Mouse (Mus musculus) MEL (cell line): ENCODE data around the gene Pde11a. TPM values are rescaled to one million over a fixed set of nuclear protein-coding genes. Genes with fewer than 3 reads are reported as not detected.
"Not testable (repeated sequence)": the region's sequence is repeated elsewhere in the genome, so short reads cannot be mapped to it uniquely, and the experiment has no call there.

ENCODE experiments used
- DNase-seq: peaks from one replicate; pipeline ENCODE4 v3.0.0; 2011; ENCODE audit warnings: low read depth, low spot score
- H3K27ac ChIP-seq: 2 replicates; pipeline ENCODE4 v1.5.1; 2012; ENCODE audit warnings: low read depth, mild to moderate bottlenecking, control low read depth, low read length, moderate library complexity; ENCODE audit not compliant: control insufficient read depth
- H3K27me3 ChIP-seq, 2 experiments: fragments of 150-350 bp in 1 of 2; sonication (generic) in 1 of 2; 2 replicates each; pipeline ENCODE4 v1.6.1; 2012; ENCODE audit warnings: low read length in 2 of 2, mild to moderate bottlenecking in 2 of 2, improper control_type of control experiment in 1 of 2, moderate library complexity in 1 of 2; ENCODE audit not compliant: insufficient read depth in 2 of 2, control insufficient read depth in 1 of 2
- H3K36me3 ChIP-seq, 2 experiments: 2 replicates each; pipeline ENCODE4 v1.6.1; 2012 to 2014; ENCODE audit warnings: low read length in 2 of 2, improper control_type of control experiment in 1 of 2, inconsistent platforms in 1 of 2, mild to moderate bottlenecking in 1 of 2; ENCODE audit not compliant: insufficient read depth in 2 of 2, control insufficient read depth in 1 of 2
- H3K4me1 ChIP-seq, 2 experiments: fragments of 150-350 bp in 1 of 2; sonication (generic) in 1 of 2; 2 replicates each; pipeline ENCODE4 v1.6.1; 2012; ENCODE audit warnings: low read length in 2 of 2, improper control_type of control experiment in 1 of 2, mild to moderate bottlenecking in 1 of 2; ENCODE audit not compliant: insufficient read depth in 2 of 2, control insufficient read depth in 1 of 2
- H3K4me3 ChIP-seq, 2 experiments: fragments of 150-350 bp in 1 of 2; sonication (generic) in 1 of 2; 2 replicates each; pipeline ENCODE4 v1.5.1; 2012; ENCODE audit warnings: low read depth in 2 of 2, low read length in 2 of 2, mild to moderate bottlenecking in 2 of 2, moderate library complexity in 2 of 2, control low read depth in 1 of 2, improper control_type of control experiment in 1 of 2; ENCODE audit not compliant: control insufficient read depth in 1 of 2, insufficient read depth in 1 of 2
- H3K79me2 ChIP-seq: 2 replicates; pipeline ENCODE4 v1.6.1; 2012; ENCODE audit warnings: mild to moderate bottlenecking, low read length, moderate library complexity; ENCODE audit not compliant: control insufficient read depth, poor library complexity, insufficient read depth
- H3K9ac ChIP-seq: 2 replicates; pipeline ENCODE4 v1.6.1; 2012; ENCODE audit warnings: low read depth, mild to moderate bottlenecking, control low read depth, low read length, moderate library complexity; ENCODE audit not compliant: control insufficient read depth, poor library complexity, severe bottlenecking
- H3K9me3 ChIP-seq: fragments of 150-350 bp; sonication (generic); replicated peaks from 2 replicates; pipeline ENCODE4 v1.6.1; 2012; ENCODE audit warnings: mild to moderate bottlenecking, low read length, improper control_type of control experiment, moderate library complexity; ENCODE audit not compliant: insufficient read depth
- BHLHE40 ChIP-seq: IDR thresholded peaks from 2 replicates; pipeline ENCODE4 v1.6.1; 2012; ENCODE audit warnings: low read depth, mild to moderate bottlenecking, inconsistent platforms, low read length, improper control_type of control experiment, borderline replicate concordance
- EP300 ChIP-seq, 2 experiments: IDR thresholded peaks; 2 replicates each; pipeline ENCODE4 v1.6.1; 2011; ENCODE audit warnings: improper control_type of control experiment in 2 of 2, low read length in 2 of 2, low read depth in 1 of 2, mild to moderate bottlenecking in 1 of 2
- GABPA ChIP-seq: IDR thresholded peaks from 2 replicates; pipeline ENCODE4 v1.6.1; 2012; ENCODE audit warnings: low read depth, mild to moderate bottlenecking, inconsistent platforms, low read length, improper control_type of control experiment, moderate library complexity
- HCFC1 ChIP-seq: IDR thresholded peaks from 2 replicates; pipeline ENCODE4 v1.6.1; 2012; ENCODE audit warnings: low read depth, mild to moderate bottlenecking, inconsistent platforms, low read length, improper control_type of control experiment, moderate library complexity
- JUND ChIP-seq: IDR thresholded peaks from 2 replicates; pipeline ENCODE4 v1.6.1; 2011; ENCODE audit warnings: low read depth, mild to moderate bottlenecking, improper control_type of control experiment, low read length
- KAT2A ChIP-seq: conservative IDR thresholded peaks from 2 replicates; pipeline ENCODE4 v1.6.1; 2012; ENCODE audit warnings: low read depth, low read length, improper control_type of control experiment, inconsistent platforms
- MAFK ChIP-seq: IDR thresholded peaks from 2 replicates; pipeline ENCODE4 v1.6.1; 2011; ENCODE audit warnings: low read depth, mild to moderate bottlenecking, low read length, improper control_type of control experiment, borderline replicate concordance
- MAZ ChIP-seq: IDR thresholded peaks from 2 replicates; pipeline ENCODE4 v1.6.1; 2012; ENCODE audit warnings: low read depth, mild to moderate bottlenecking, inconsistent platforms, low read length, improper control_type of control experiment
- MXI1 ChIP-seq: IDR thresholded peaks from 2 replicates; pipeline ENCODE4 v1.6.1; 2011; ENCODE audit warnings: mild to moderate bottlenecking, low read depth, low read length, improper control_type of control experiment
- SIN3A ChIP-seq: IDR thresholded peaks from 2 replicates; pipeline ENCODE4 v1.6.1; 2012; ENCODE audit warnings: low read length, improper control_type of control experiment, inconsistent platforms
- SMC3 ChIP-seq: IDR thresholded peaks from 2 replicates; pipeline ENCODE4 v1.6.1; 2011; ENCODE audit warnings: low read depth, low read length, improper control_type of control experiment
- TBP ChIP-seq: IDR thresholded peaks from 2 replicates; pipeline ENCODE4 v1.8.0; 2011; ENCODE audit warnings: low read depth, low read length, improper control_type of control experiment
- ZC3H11A ChIP-seq: IDR thresholded peaks from 2 replicates; pipeline ENCODE4 v1.6.1; 2012; ENCODE audit warnings: low read depth, mild to moderate bottlenecking, inconsistent platforms, low read length, improper control_type of control experiment
- ZNF384 ChIP-seq: IDR thresholded peaks from 2 replicates; pipeline ENCODE4 v1.6.1; 2012; ENCODE audit warnings: low read depth, mild to moderate bottlenecking, inconsistent platforms, low read length, improper control_type of control experiment
- polyA plus RNA-seq, 2 experiments: library from polyadenylated mRNA; stranded (reverse) in 1 of 2; unstranded in 1 of 2; fragments of >175 nt in 1 of 2; fragments of >200 nt in 1 of 2; gene quantifications; 2 replicates each; pipeline versions ENCODE4 v1.2.1 to v1.2.4; 2012; ENCODE audit warnings: low replicate concordance in 2 of 2, low read depth in 1 of 2; ENCODE audit not compliant: insufficient read length in 2 of 2, insufficient read depth in 1 of 2, missing spikeins in 1 of 2
- total RNA-seq: library from RNA; depleted of rRNA; stranded (reverse); fragments of 300-350 nt; gene quantifications from 2 replicates; pipeline ENCODE4 v1.2.3, GENCODE M21; 2012

The Pde11a gene
- total and polyA plus RNA-seq, 3 experiments = not detected

DNA sequence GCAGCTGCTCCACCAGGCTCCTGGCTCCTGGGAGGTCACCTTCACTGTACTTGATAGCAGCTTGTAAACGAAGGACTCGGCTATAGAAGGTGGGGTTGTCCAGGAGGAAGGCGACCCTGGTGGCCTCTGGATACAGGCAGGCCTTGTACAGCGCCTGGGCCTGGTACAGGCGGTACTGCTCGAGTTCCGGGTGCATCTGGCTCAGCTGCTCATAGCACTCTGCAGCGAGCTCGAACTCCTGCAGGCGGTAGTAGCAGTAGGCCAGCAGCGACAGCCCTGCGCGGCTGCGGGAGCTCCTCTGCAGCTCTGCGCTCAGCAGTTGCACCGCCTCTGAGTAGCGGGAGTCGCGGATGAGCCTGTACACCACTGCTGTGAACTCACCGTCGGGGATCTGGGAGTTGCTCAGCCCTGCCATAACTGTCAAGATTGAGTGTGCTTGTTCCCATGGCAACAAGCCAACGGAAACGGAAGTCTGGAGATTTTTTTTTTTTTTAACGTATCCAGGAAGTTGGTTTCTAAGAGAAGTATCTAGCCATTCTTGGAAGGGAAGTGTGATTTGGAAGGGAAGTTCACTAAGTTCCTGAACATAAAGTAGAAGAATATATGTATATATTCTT, 360.7 kb downstream of the Pde11a start, which contains the start of gene Ttc30a2:
TSS of gene Ttc30a2 (minus strand) at position 419 of the 617 bp plus-strand sequence.
- H3K36me3 ChIP-seq, H3K4me1 ChIP-seq, H3K27ac ChIP-seq, H3K4me3 ChIP-seq, H3K9ac ChIP-seq, H3K79me2 ChIP-seq, H3K9me3 ChIP-seq, H3K27me3 ChIP-seq: not testable (repeated sequence)
- peak; percentile 12; the same call in 1 of the 2 replicates for TF ChIP-seq ZNF384
- DNase-seq = peak; percentile 9

GRCm38 (mm10) chr2:75976070-75976469, 362.5 kb downstream of the Pde11a start:
- not testable (repeated sequence) for H3K9me3 ChIP-seq, H3K27me3 ChIP-seq, DNase-seq, H3K4me3 ChIP-seq, H3K27ac ChIP-seq, H3K79me2 ChIP-seq, H3K4me1 ChIP-seq, H3K9ac ChIP-seq, H3K36me3 ChIP-seq

- no peak for DNase-seq
- TF ChIP-seq SMC3 (no peak), ZC3H11A (no peak), MXI1 (no peak), SIN3A (no peak), MAZ (no peak), BHLHE40 (no peak), EP300 (IDR thresholded peaks at IDR 0.05; ENCODE audit: low read depth in 1 of 2, low read length in 2 of 2) (no peak), TBP (no peak), JUND (no peak), HCFC1 (no peak), MAFK (no peak), GABPA (no peak), KAT2A (no peak)
- no peaks in the 10 kb centered on the region; a peak in 2 of 4 replicates for H3K27me3 ChIP-seq
Measured at GRCm38 (mm10) chr2:75974131-75974530, 364.4 kb downstream of the Pde11a start.

More at GRCm38 (mm10) chr2:75974131-75974530, 364.4 kb downstream of the Pde11a start:
- H3K9ac ChIP-seq = no peak overlapping the region
- no peak overlapping the region for H3K4me3 ChIP-seq
- H3K36me3 ChIP-seq = no peaks in the 10 kb centered on the region
- no peaks in the 10 kb centered on the region for H3K4me1 ChIP-seq
- no peaks in the 10 kb centered on the region for H3K79me2 ChIP-seq
- H3K9me3 ChIP-seq = no peaks in the 10 kb centered on the region
- H3K27ac ChIP-seq = no peak overlapping the region
